Mouse (Mus musculus) heart, embryonic 10.5 days (tissue): ENCODE measurements around the gene Hook2. TPM values are rescaled to one million over a fixed set of nuclear protein-coding genes. Genes with fewer than 3 reads are reported as not detected.

ENCODE experiments used
- polyA plus RNA-seq: library from polyadenylated mRNA; unstranded; fragments of >200 nt; fragmentation: Nextera tagmentation; extraction: Ambion mirVana; gene quantifications from 2 replicates; pipeline ENCODE4 v1.2.1, GENCODE M21; 2016

Gene Hook2
- polyA plus RNA-seq, 1 experiment from 2014 or later, result 14.7 TPM

Other genes with a start within 250 kb of the Hook2 start
- gene Nfix, start 190.3 kb upstream of the Hook2 start, polyA plus RNA-seq, result 0.87 and 2.1 TPM in 2 replicates
- gene Dand5, start 167.8 kb upstream of the Hook2 start, polyA plus RNA-seq, result 5.3 TPM in 2 replicates
- 57.3 and 60.5 TPM in 2 replicates for gene Gadd45gip1, start 159.1 kb upstream of the Hook2 start, polyA plus RNA-seq
- gene Rad23a, start 149.9 kb upstream of the Hook2 start, polyA plus RNA-seq, result 137 and 154 TPM in 2 replicates
- gene Calr, start 143.7 kb upstream of the Hook2 start, polyA plus RNA-seq, result 881 and 1,047 TPM in 2 replicates
- 80.8 and 108 TPM in 2 replicates for gene Farsa, start 133.6 kb upstream of the Hook2 start, polyA plus RNA-seq
- gene Syce2, start 118.5 kb upstream of the Hook2 start, polyA plus RNA-seq, result 51.7 and 64.6 TPM in 2 replicates
- 43.8 and 45.3 TPM in 2 replicates for gene Gcdh, start 96.7 kb upstream of the Hook2 start, polyA plus RNA-seq
- 54.2 and 54.3 TPM in 2 replicates for gene Klf1, start 88.7 kb upstream of the Hook2 start, polyA plus RNA-seq
- 3.2 and 3.8 TPM in 2 replicates for gene Dnase2a, start 82.0 kb upstream of the Hook2 start, polyA plus RNA-seq
- 0.09 and 0.16 TPM in 2 replicates for gene Mast1, start 53.2 kb upstream of the Hook2 start, polyA plus RNA-seq
- 0.21 and 0.34 TPM in 2 replicates for gene Rtbdn, start 43.6 kb upstream of the Hook2 start, polyA plus RNA-seq
- not detected in 2 replicates for gene Gm49661, start 21.2 kb upstream of the Hook2 start, polyA plus RNA-seq
- gene Prdx2, start 21.0 kb upstream of the Hook2 start, polyA plus RNA-seq, result 810 and 835 TPM in 2 replicates
- 104 and 119 TPM in 2 replicates for gene Rnaseh2a, start 20.8 kb upstream of the Hook2 start, polyA plus RNA-seq
- gene Junb, start 11.9 kb upstream of the Hook2 start, polyA plus RNA-seq, result 9.5 and 11.4 TPM in 2 replicates
- not detected in 2 replicates for gene Best2, start 23.9 kb downstream of the Hook2 start, polyA plus RNA-seq
- 149 and 157 TPM in 2 replicates for gene Asna1, start 34.7 kb downstream of the Hook2 start, polyA plus RNA-seq
- gene Trir, start 36.2 kb downstream of the Hook2 start, polyA plus RNA-seq, result 85.6 and 133 TPM in 2 replicates
- gene Tnpo2, start 46.3 kb downstream of the Hook2 start, polyA plus RNA-seq, result 27.2 and 28.4 TPM in 2 replicates
- 20.2 and 21.0 TPM in 2 replicates for gene Fbxw9, start 69.5 kb downstream of the Hook2 start, polyA plus RNA-seq
- 0.51 and 0.57 TPM in 2 replicates for gene Gm5741, start 77.4 kb downstream of the Hook2 start, polyA plus RNA-seq
- gene Dhps, start 81.2 kb downstream of the Hook2 start, polyA plus RNA-seq, result 54.0 and 72.3 TPM in 2 replicates
- gene Wdr83os, start 90.1 kb downstream of the Hook2 start, polyA plus RNA-seq, result 97.0 and 105 TPM in 2 replicates
- gene Wdr83, start 90.7 kb downstream of the Hook2 start, polyA plus RNA-seq, result 41.2 and 47.9 TPM in 2 replicates
- gene Man2b1, start 92.7 kb downstream of the Hook2 start, polyA plus RNA-seq, result 27.2 and 30.7 TPM in 2 replicates
- gene Zfp791, start 132.5 kb downstream of the Hook2 start, polyA plus RNA-seq, result 0.84 and 1.00 TPM in 2 replicates
- gene Cks1brt, start 161.3 kb downstream of the Hook2 start, polyA plus RNA-seq, result not detected in 2 replicates
- not detected in 2 replicates for gene Olfr371, start 235.4 kb downstream of the Hook2 start, polyA plus RNA-seq